Mouse (Mus musculus) MEL (cell line): Measurements from ENCODE around the gene M6pr. TPM values are rescaled to one million over a fixed set of nuclear protein-coding genes. Genes with fewer than 3 reads are reported as not detected.

ENCODE experiments used
- DNase-seq: peaks from one replicate; pipeline ENCODE4 v3.0.0; 2011; ENCODE audit warnings: low read depth, low spot score
- H3K27ac ChIP-seq: 2 replicates; pipeline ENCODE4 v1.5.1; 2012; ENCODE audit warnings: low read depth, mild to moderate bottlenecking, control low read depth, low read length, moderate library complexity; ENCODE audit not compliant: control insufficient read depth
- H3K27me3 ChIP-seq, 2 experiments: fragments of 150-350 bp in 1 of 2; sonication (generic) in 1 of 2; 2 replicates each; pipeline ENCODE4 v1.6.1; 2012; ENCODE audit warnings: low read length in 2 of 2, mild to moderate bottlenecking in 2 of 2, improper control_type of control experiment in 1 of 2, moderate library complexity in 1 of 2; ENCODE audit not compliant: insufficient read depth in 2 of 2, control insufficient read depth in 1 of 2
- H3K36me3 ChIP-seq, 2 experiments: 2 replicates each; pipeline ENCODE4 v1.6.1; 2012 to 2014; ENCODE audit warnings: low read length in 2 of 2, improper control_type of control experiment in 1 of 2, inconsistent platforms in 1 of 2, mild to moderate bottlenecking in 1 of 2; ENCODE audit not compliant: insufficient read depth in 2 of 2, control insufficient read depth in 1 of 2
- H3K4me1 ChIP-seq, 2 experiments: fragments of 150-350 bp in 1 of 2; sonication (generic) in 1 of 2; 2 replicates each; pipeline ENCODE4 v1.6.1; 2012; ENCODE audit warnings: low read length in 2 of 2, improper control_type of control experiment in 1 of 2, mild to moderate bottlenecking in 1 of 2; ENCODE audit not compliant: insufficient read depth in 2 of 2, control insufficient read depth in 1 of 2
- H3K4me3 ChIP-seq, 2 experiments: fragments of 150-350 bp in 1 of 2; sonication (generic) in 1 of 2; 2 replicates each; pipeline ENCODE4 v1.5.1; 2012; ENCODE audit warnings: low read depth in 2 of 2, low read length in 2 of 2, mild to moderate bottlenecking in 2 of 2, moderate library complexity in 2 of 2, control low read depth in 1 of 2, improper control_type of control experiment in 1 of 2; ENCODE audit not compliant: control insufficient read depth in 1 of 2, insufficient read depth in 1 of 2
- H3K79me2 ChIP-seq: 2 replicates; pipeline ENCODE4 v1.6.1; 2012; ENCODE audit warnings: mild to moderate bottlenecking, low read length, moderate library complexity; ENCODE audit not compliant: control insufficient read depth, poor library complexity, insufficient read depth
- H3K9ac ChIP-seq: 2 replicates; pipeline ENCODE4 v1.6.1; 2012; ENCODE audit warnings: low read depth, mild to moderate bottlenecking, control low read depth, low read length, moderate library complexity; ENCODE audit not compliant: control insufficient read depth, poor library complexity, severe bottlenecking
- H3K9me3 ChIP-seq: fragments of 150-350 bp; sonication (generic); replicated peaks from 2 replicates; pipeline ENCODE4 v1.6.1; 2012; ENCODE audit warnings: mild to moderate bottlenecking, low read length, improper control_type of control experiment, moderate library complexity; ENCODE audit not compliant: insufficient read depth
- BHLHE40 ChIP-seq: IDR thresholded peaks from 2 replicates; pipeline ENCODE4 v1.6.1; 2012; ENCODE audit warnings: low read depth, mild to moderate bottlenecking, inconsistent platforms, low read length, improper control_type of control experiment, borderline replicate concordance
- CHD1 ChIP-seq: IDR thresholded peaks from 2 replicates; pipeline ENCODE4 v1.6.1; 2012; ENCODE audit warnings: low read depth, mild to moderate bottlenecking, inconsistent platforms, low read length, improper control_type of control experiment
- CTCF ChIP-seq, 3 experiments: IDR thresholded peaks in 2 of 3; conservative IDR thresholded peaks in 1 of 3; 2 replicates each; pipeline ENCODE4 v1.5.1; 2011 to 2012; ENCODE audit warnings: low read length in 3 of 3, low read depth in 2 of 3, mild to moderate bottlenecking in 2 of 3, improper control_type of control experiment in 1 of 3, inconsistent platforms in 1 of 3, mixed read lengths in 1 of 3, moderate library complexity in 1 of 3; ENCODE audit not compliant: control insufficient read depth in 1 of 3, insufficient read depth in 1 of 3, poor library complexity in 1 of 3, severe bottlenecking in 1 of 3
- E2F4 ChIP-seq: IDR thresholded peaks from 2 replicates; pipeline ENCODE4 v1.6.1; 2011; ENCODE audit warnings: low read depth, low read length, improper control_type of control experiment, borderline replicate concordance
- ELF1 ChIP-seq: IDR thresholded peaks from 2 replicates; pipeline ENCODE4 v1.6.1; 2014; ENCODE audit warnings: low read depth, mild to moderate bottlenecking, inconsistent platforms, low read length, improper control_type of control experiment, moderate library complexity
- ETS1 ChIP-seq: IDR thresholded peaks from 2 replicates; pipeline ENCODE4 v1.6.1; 2012; ENCODE audit warnings: low read depth, mild to moderate bottlenecking, inconsistent platforms, low read length, improper control_type of control experiment, moderate library complexity
- GABPA ChIP-seq: IDR thresholded peaks from 2 replicates; pipeline ENCODE4 v1.6.1; 2012; ENCODE audit warnings: low read depth, mild to moderate bottlenecking, inconsistent platforms, low read length, improper control_type of control experiment, moderate library complexity
- GATA1 ChIP-seq: IDR thresholded peaks from 2 replicates; pipeline ENCODE4 v1.6.1; 2011; ENCODE audit warnings: low read depth, low read length, improper control_type of control experiment
- HCFC1 ChIP-seq: IDR thresholded peaks from 2 replicates; pipeline ENCODE4 v1.6.1; 2012; ENCODE audit warnings: low read depth, mild to moderate bottlenecking, inconsistent platforms, low read length, improper control_type of control experiment, moderate library complexity
- JUND ChIP-seq: IDR thresholded peaks from 2 replicates; pipeline ENCODE4 v1.6.1; 2011; ENCODE audit warnings: low read depth, mild to moderate bottlenecking, improper control_type of control experiment, low read length
- KAT2A ChIP-seq: conservative IDR thresholded peaks from 2 replicates; pipeline ENCODE4 v1.6.1; 2012; ENCODE audit warnings: low read depth, low read length, improper control_type of control experiment, inconsistent platforms
- MAX ChIP-seq: IDR thresholded peaks from 2 replicates; pipeline ENCODE4 v1.6.1; 2011; ENCODE audit warnings: low read length, improper control_type of control experiment
- MAZ ChIP-seq: IDR thresholded peaks from 2 replicates; pipeline ENCODE4 v1.6.1; 2012; ENCODE audit warnings: low read depth, mild to moderate bottlenecking, inconsistent platforms, low read length, improper control_type of control experiment
- MEF2A ChIP-seq: IDR thresholded peaks from 2 replicates; pipeline ENCODE4 v1.6.1; 2014; ENCODE audit warnings: low read depth, mild to moderate bottlenecking, inconsistent platforms, low read length, improper control_type of control experiment; ENCODE audit not compliant: poor library complexity, insufficient replicate concordance, severe bottlenecking; ENCODE audit errors: extremely low read depth
- MXI1 ChIP-seq: IDR thresholded peaks from 2 replicates; pipeline ENCODE4 v1.6.1; 2011; ENCODE audit warnings: mild to moderate bottlenecking, low read depth, low read length, improper control_type of control experiment
- MYB ChIP-seq: IDR thresholded peaks from 2 replicates; pipeline ENCODE4 v1.6.1; 2011; ENCODE audit warnings: mild to moderate bottlenecking, low read depth, low read length, improper control_type of control experiment
- NELFE ChIP-seq: IDR thresholded peaks from 2 replicates; pipeline ENCODE4 v1.6.1; 2011; ENCODE audit warnings: low read depth, low read length, improper control_type of control experiment
- POLR2A ChIP-seq, 2 experiments: IDR thresholded peaks; 2 replicates each; pipeline ENCODE4 v1.6.1; 2011 to 2012; ENCODE audit warnings: low read length in 2 of 2, mild to moderate bottlenecking in 2 of 2, control low read depth in 1 of 2, improper control_type of control experiment in 1 of 2, low read depth in 1 of 2, moderate library complexity in 1 of 2; ENCODE audit not compliant: control insufficient read depth in 1 of 2, insufficient read depth in 1 of 2, poor library complexity in 1 of 2
- POLR2AphosphoS2 ChIP-seq: IDR thresholded peaks from 2 replicates; pipeline ENCODE4 v1.6.1; 2011; ENCODE audit warnings: low read length, improper control_type of control experiment
- RCOR1 ChIP-seq: IDR thresholded peaks from 2 replicates; pipeline ENCODE4 v1.6.1; 2012; ENCODE audit warnings: low read depth, mild to moderate bottlenecking, inconsistent platforms, low read length, improper control_type of control experiment
- SIN3A ChIP-seq: IDR thresholded peaks from 2 replicates; pipeline ENCODE4 v1.6.1; 2012; ENCODE audit warnings: low read length, improper control_type of control experiment, inconsistent platforms
- SMC3 ChIP-seq: IDR thresholded peaks from 2 replicates; pipeline ENCODE4 v1.6.1; 2011; ENCODE audit warnings: low read depth, low read length, improper control_type of control experiment
- TAL1 ChIP-seq: IDR thresholded peaks from 2 replicates; pipeline ENCODE4 v1.6.1; 2012; ENCODE audit warnings: mild to moderate bottlenecking, inconsistent platforms, low read length, moderate library complexity, mixed read lengths
- TBP ChIP-seq: IDR thresholded peaks from 2 replicates; pipeline ENCODE4 v1.8.0; 2011; ENCODE audit warnings: low read depth, low read length, improper control_type of control experiment
- TCF12 ChIP-seq: IDR thresholded peaks from 2 replicates; pipeline ENCODE4 v1.6.1; 2014; ENCODE audit warnings: low read depth, mild to moderate bottlenecking, inconsistent platforms, low read length, improper control_type of control experiment, moderate library complexity
- UBTF ChIP-seq: IDR thresholded peaks from 2 replicates; pipeline ENCODE4 v1.6.1; 2012; ENCODE audit warnings: low read depth, mild to moderate bottlenecking, inconsistent platforms, low read length, improper control_type of control experiment, moderate library complexity, borderline replicate concordance; ENCODE audit not compliant: insufficient read depth
- USF1 ChIP-seq: IDR thresholded peaks from 2 replicates; pipeline ENCODE4 v1.6.1; 2014; ENCODE audit warnings: low read depth, mild to moderate bottlenecking, inconsistent platforms, low read length, improper control_type of control experiment, moderate library complexity
- ZC3H11A ChIP-seq: IDR thresholded peaks from 2 replicates; pipeline ENCODE4 v1.6.1; 2012; ENCODE audit warnings: low read depth, mild to moderate bottlenecking, inconsistent platforms, low read length, improper control_type of control experiment
- ZNF384 ChIP-seq: IDR thresholded peaks from 2 replicates; pipeline ENCODE4 v1.6.1; 2012; ENCODE audit warnings: low read depth, mild to moderate bottlenecking, inconsistent platforms, low read length, improper control_type of control experiment
- polyA plus RNA-seq, 2 experiments: library from polyadenylated mRNA; stranded (reverse) in 1 of 2; unstranded in 1 of 2; fragments of >175 nt in 1 of 2; fragments of >200 nt in 1 of 2; gene quantifications; 2 replicates each; pipeline versions ENCODE4 v1.2.1 to v1.2.4; 2012; ENCODE audit warnings: low replicate concordance in 2 of 2, low read depth in 1 of 2; ENCODE audit not compliant: insufficient read length in 2 of 2, insufficient read depth in 1 of 2, missing spikeins in 1 of 2
- total RNA-seq: library from RNA; depleted of rRNA; stranded (reverse); fragments of 300-350 nt; gene quantifications from 2 replicates; pipeline ENCODE4 v1.2.3, GENCODE M21; 2012

M6pr gene
- total and polyA plus RNA-seq, 3 experiments: 183 to 186 TPM; not detected in 1

- H3K9me3 ChIP-seq: no peaks in the 10 kb centered on the region
- H3K4me1 ChIP-seq: peaks cover 22 to 23% of the 10 kb centered on the region in 2 experiments
- no peaks in the 10 kb centered on the region for H3K27me3 ChIP-seq
- no peak overlapping the region for H3K9ac ChIP-seq
- peaks cover 0 to 38% of the 10 kb centered on the region in 2 experiments; a peak in 2 of 4 replicates for H3K36me3 ChIP-seq
- no peak overlapping the region for H3K27ac ChIP-seq
- TF ChIP-seq SIN3A: no peak
- no peak for TF ChIP-seq MYB
- no peak for TF ChIP-seq ZC3H11A
- TF ChIP-seq KAT2A: no peak
- TF ChIP-seq ELF1: no peak
- no peak for TF ChIP-seq BHLHE40
- no peak for TF ChIP-seq TBP
- TF ChIP-seq ZNF384: no peak
- TF ChIP-seq CHD1: no peak
- TF ChIP-seq CTCF (IDR thresholded peaks at IDR 0.05 in 2 of 3, conservative IDR thresholded peaks at IDR 0.05 in 1 of 3; ENCODE audit: control insufficient read depth in 1 of 3, insufficient read depth in 1 of 3, low read depth in 2 of 3, low read length in 3 of 3, poor library complexity in 1 of 3, severe bottlenecking in 1 of 3): no peak
- no peak for TF ChIP-seq GATA1
- TF ChIP-seq TCF12: no peak
- no peak for TF ChIP-seq HCFC1
- TF ChIP-seq TAL1: no peak
- TF ChIP-seq UBTF: no peak
- TF ChIP-seq GABPA: no peak
- no peak for TF ChIP-seq NELFE
- TF ChIP-seq MAZ: no peak
- TF ChIP-seq USF1: no peak
- no peak overlapping the region; a peak in 1 of 4 replicates for H3K4me3 ChIP-seq
- DNase-seq: no peak
- H3K79me2 ChIP-seq: peaks cover 6% of the 10 kb centered on the region; the same call in 1 of the 2 replicates
Measured at GRCm38 (mm10) chr6:122341038-122341810, 32.7 kb downstream of the M6pr start.

- no peaks in the 10 kb centered on the region for H3K27me3 ChIP-seq
- DNase-seq: no peak
- TF ChIP-seq HCFC1 (no peak), UBTF (no peak), SIN3A (no peak), CHD1 (no peak), POLR2A (IDR thresholded peaks at IDR 0.05; ENCODE audit: control insufficient read depth in 1 of 2, insufficient read depth in 1 of 2, low read depth in 1 of 2, low read length in 2 of 2, poor library complexity in 1 of 2) (no peak), ELF1 (no peak), E2F4 (no peak), MYB (no peak), RCOR1 (no peak), MAX (no peak), USF1 (no peak), TCF12 (no peak), ETS1 (no peak), JUND (no peak), POLR2AphosphoS2 (no peak), MEF2A (no peak), TBP (no peak), MXI1 (no peak), SMC3 (no peak)
- TF ChIP-seq, all 39 proteins: peak for 0
- peaks cover 0 to 38% of the 10 kb centered on the region in 2 experiments; a peak in 2 of 4 replicates for H3K36me3 ChIP-seq
- no peak overlapping the region for H3K27ac ChIP-seq
- no peak overlapping the region for H3K4me3 ChIP-seq
- H3K9ac ChIP-seq: no peak overlapping the region
- peaks cover 22 to 23% of the 10 kb centered on the region in 2 experiments for H3K4me1 ChIP-seq
- peaks cover 6% of the 10 kb centered on the region; the same call in 1 of the 2 replicates for H3K79me2 ChIP-seq
- no peaks in the 10 kb centered on the region for H3K9me3 ChIP-seq
Measured at GRCm38 (mm10) chr6:122342125-122342524, 33.6 kb downstream of the M6pr start.
